Mouse (Mus musculus): ENCODE measurements around the gene Erh. TPM values are rescaled to one million over a fixed set of nuclear protein-coding genes. Genes with fewer than 3 reads are reported as not detected.

The Erh gene
- 10 to 100 TPM; 34.4 to 44.6 TPM for total RNA-seq (2021)
- long read RNA-seq, experiment 1, transcript Erh-201 (4 exons, 1,293 nt): major isoform, 86 of 102 reads
- long read RNA-seq, experiment 1, transcript Erh-202 (5 exons, 506 nt): minor isoform, 10 of 102 reads
- long read RNA-seq, experiment 1, partial matches to known transcripts: 1 of 102 reads
- long read RNA-seq, experiment 1, other reads (novel, unspliced or antisense): 5 of 102 reads
- long read RNA-seq, experiment 2, transcript Erh-201 (4 exons, 1,293 nt): major isoform, 123 of 133 reads
- long read RNA-seq, experiment 2, partial matches to known transcripts: 1 of 133 reads
- long read RNA-seq, experiment 2, other reads (novel, unspliced or antisense): 4 of 133 reads

DNA sequence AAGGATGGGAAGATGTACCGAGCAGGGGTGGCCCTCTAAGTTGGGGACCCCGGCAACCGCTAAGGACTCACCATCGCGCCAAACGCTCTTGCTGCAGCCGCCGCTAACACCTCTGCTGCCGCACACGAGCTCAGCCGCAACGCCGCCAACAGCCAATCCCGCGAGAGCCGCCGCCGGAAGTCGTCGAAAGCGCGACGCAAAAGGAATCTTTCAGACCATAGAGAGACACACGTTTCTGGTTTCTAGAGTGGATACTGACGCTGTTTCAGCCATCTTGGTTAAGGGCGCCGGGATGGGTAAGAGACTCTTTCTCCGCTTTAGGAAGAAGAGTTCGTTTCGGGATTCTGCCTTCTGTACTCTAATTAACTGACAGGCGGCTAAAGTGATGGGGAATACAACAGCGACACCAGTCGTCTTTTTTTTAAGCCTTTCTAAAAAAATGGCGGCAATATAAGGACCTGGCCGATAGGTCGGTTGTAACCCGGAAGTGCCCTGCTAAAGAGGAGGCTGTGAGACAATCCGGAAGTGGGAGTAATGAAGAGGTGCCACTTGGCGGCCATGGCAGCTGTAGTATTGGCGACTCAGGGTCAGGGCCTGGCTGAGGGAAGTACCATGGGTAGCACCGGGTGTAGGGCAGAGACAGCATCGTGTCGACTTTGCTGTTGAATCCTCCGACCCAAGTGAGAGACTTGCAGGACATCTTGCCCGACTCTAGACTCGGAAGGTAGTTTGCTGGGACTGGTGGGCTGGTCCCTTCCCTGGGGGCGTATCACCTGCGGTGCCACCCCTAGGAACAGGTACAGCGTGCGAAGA lies at the start of gene Erh, which contains the start of gene Slc39a9:
TSS of gene Erh (minus strand) at position 649 of the 813 bp plus-strand sequence.
TSS of gene Slc39a9 (plus strand) at position 191 of the 813 bp plus-strand sequence.
- peak; percentile 58 for TF ChIP-seq CTCF (conservative IDR thresholded peaks at IDR 0.05)
- DNase-seq (ENCODE audit: low spot score in 2 of 2): peak; percentile 92 to 94
- Histone ChIP-seq H3K27ac (peak within 1 kb of the TSS; percentile 98), H3K4me3 (peak within 1 kb of the TSS; percentile 98)

DNA sequence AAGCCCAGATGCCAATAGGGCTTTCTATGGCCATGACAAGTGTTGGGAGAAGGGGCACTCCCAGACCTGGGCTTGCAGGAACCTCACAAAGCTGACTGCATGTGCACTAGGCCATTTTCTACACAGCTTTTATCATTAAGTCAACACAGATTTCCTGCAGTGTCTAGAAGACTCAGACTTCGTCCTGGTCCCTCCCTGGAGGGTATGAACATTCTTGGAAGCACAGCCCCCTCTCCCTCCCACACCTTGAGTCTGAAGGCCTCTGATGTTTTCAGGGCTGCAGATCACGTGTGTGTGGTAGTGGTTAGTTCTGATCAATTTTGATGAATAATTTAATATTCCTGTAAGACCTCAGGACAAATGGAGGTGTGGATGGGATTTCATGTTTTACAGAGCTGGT lies 49.6 kb upstream of the Erh start:
- DNase-seq (ENCODE audit: low spot score in 2 of 2): no peak
- Histone ChIP-seq H3K4me3 (no peak overlapping the region), H3K27ac (no peak overlapping the region)
- no peak for TF ChIP-seq CTCF (conservative IDR thresholded peaks at IDR 0.05)

DNA sequence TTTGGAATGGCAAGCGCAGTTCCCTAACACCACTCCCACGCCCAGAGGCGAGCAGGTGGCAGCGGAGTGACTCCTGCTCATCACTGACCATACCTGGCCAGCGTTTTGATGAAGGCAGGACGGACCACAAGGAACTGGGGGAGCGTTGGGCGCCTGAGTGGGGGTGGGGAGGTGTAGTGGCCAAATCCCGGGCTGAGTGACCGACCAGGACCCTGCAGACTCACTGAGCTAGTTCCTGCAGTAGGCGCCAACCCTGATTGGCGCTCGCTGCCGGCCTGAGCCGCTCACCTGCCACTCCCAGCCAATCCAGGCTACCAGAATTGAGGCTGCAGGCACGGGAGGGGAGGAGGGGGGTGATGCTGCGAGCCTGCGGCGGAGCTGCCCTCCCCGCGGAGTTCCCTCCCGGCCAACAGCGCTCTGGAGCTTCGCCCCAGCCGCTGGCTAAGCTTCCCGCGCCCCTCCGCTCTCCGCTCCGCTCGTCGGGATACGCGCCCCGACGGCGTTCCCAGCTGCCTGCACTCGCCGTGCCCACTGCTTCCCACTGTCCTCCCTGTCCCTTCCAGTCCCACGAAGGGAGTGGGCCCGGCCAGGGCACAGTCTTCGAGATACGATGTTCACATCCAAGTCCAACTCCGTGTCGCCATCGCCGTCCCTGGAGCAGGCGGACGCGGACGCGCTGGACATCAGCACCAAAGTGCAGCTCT lies 48.3 kb upstream of the Erh start, which contains the start of gene Plekhd1:
TSS of gene Plekhd1 (plus strand) at position 323 of the 704 bp plus-strand sequence.
- Histone ChIP-seq H3K27ac (peak within 1 kb of the TSS; percentile 46; the same call in 1 of the 2 replicates), H3K4me3 (peak within 1 kb of the TSS; percentile 58)
- peak; percentile 22 to 30 for DNase-seq (ENCODE audit: low spot score in 2 of 2)
- TF ChIP-seq CTCF (conservative IDR thresholded peaks at IDR 0.05): no peak

DNA sequence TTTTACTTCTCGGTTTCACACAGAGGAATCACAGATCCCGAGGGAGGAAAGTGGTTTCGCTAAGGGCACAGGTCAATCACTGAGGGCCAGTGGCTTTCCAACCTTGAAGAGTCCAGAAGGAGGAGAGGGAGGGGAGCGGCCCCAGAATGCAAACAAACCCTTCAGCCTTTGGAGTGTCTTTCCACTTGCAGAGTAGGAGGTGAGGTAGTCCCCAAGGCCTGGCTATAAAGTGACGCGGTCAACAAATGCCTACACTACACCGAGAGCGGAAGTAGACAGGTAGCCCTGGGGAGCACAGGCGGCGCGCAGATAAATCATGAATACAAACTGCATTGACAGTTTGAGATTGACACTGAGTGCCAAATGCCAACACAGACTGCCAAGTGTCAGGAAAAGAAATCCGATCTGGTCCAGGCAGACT lies 47.5 kb upstream of the Erh start:
- no peak for DNase-seq (ENCODE audit: low spot score in 2 of 2)
- TF ChIP-seq CTCF (conservative IDR thresholded peaks at IDR 0.05): no peak
- peak overlapping the region; percentile 58 for H3K4me3 ChIP-seq
- H3K27ac ChIP-seq: no peak overlapping the region

DNA sequence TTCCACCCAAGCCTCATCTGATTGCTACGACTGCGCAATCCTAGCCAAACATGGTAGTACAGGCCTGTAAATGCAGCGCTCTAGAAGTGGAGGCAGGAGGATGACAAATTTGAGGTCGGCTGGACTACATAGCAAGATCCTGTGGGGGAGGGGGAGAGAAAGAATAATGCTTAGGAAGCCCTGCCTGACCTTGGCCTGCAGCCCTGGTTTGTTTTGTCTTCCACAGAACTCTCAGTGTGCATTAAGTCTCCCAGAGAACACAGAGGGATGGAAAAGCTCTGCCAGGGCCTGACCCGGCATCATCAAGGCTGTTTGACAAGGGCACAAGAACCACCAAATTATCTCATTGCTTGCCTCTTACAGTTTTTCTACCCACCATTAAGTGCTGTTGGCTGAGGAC lies 45.6 kb upstream of the Erh start:
- Histone ChIP-seq H3K4me3 (no peak overlapping the region), H3K27ac (no peak overlapping the region)
- TF ChIP-seq CTCF (conservative IDR thresholded peaks at IDR 0.05): no peak
- no peak for DNase-seq (ENCODE audit: low spot score in 2 of 2)

DNA sequence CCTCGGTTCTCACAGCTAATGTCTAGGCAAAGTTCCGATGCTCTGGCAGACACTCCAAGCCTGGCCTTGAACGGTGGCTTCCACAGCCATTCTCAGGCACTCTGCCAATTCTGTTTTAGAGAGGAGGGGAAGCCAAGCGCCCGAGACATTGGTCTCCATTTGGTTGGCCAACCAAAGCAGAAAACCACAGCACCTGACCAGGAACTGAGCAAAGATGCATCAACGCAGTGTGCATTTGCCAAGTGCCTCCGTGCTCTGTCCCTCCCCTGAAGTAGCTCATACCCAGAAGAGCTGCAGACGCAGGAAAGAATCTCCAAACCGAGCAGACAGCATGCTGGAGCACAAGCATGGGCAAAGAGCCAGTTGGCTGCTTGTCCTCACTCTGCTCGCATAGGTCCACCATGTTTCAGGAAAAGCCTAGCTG lies 43.7 kb upstream of the Erh start:
- Histone ChIP-seq H3K27ac (no peak overlapping the region; the same call in 1 of the 2 replicates), H3K4me3 (no peak overlapping the region)
- peak; percentile 29 to 41 for DNase-seq (ENCODE audit: low spot score in 2 of 2)
- no peak for TF ChIP-seq CTCF (conservative IDR thresholded peaks at IDR 0.05)

DNA sequence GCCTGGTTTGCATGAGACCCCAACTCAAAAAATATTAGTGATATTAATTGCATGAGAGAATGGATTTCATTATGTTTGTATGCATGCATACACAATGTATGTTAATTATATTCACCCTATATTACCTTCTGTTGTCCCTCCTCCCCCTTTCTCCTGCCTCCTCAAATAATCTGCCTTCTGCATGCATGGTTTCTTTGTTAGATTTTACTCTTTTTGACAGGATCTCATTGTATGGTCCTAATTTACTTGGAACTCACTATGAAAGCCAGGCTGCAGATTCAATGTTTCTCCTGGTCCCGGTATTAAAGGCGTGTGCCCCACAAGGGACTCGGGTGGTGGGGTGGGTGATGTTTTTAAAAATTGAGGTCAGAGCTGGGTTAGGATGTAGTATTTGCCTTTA lies 40.2 kb upstream of the Erh start:
- Histone ChIP-seq H3K27ac (no peak overlapping the region), H3K4me3 (no peak overlapping the region)
- TF ChIP-seq CTCF (conservative IDR thresholded peaks at IDR 0.05): no peak
- no peak for DNase-seq (ENCODE audit: low spot score in 2 of 2)

DNA sequence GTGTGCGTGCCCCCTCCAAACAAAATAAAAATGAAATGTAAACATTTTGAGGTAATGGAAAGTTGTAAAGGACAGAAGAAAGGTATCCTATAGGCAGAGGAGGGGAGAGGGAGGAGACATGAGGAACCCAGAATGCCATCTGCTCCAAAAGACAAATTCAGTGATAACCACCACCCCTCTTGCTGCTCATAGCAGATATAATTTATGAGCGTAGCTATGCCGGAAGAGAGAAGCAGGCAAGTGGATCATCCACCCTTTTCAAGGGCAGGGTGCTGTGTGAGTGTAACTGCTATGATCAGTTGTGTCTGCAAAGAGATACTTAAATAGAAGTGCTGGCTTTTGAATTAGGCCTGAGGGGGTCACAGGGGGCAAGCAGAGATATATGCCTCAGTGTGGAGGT lies 39.4 kb upstream of the Erh start:
- no peak for DNase-seq (ENCODE audit: low spot score in 2 of 2)
- Histone ChIP-seq H3K27ac (no peak overlapping the region), H3K4me3 (no peak overlapping the region)
- TF ChIP-seq CTCF (conservative IDR thresholded peaks at IDR 0.05): no peak

DNA sequence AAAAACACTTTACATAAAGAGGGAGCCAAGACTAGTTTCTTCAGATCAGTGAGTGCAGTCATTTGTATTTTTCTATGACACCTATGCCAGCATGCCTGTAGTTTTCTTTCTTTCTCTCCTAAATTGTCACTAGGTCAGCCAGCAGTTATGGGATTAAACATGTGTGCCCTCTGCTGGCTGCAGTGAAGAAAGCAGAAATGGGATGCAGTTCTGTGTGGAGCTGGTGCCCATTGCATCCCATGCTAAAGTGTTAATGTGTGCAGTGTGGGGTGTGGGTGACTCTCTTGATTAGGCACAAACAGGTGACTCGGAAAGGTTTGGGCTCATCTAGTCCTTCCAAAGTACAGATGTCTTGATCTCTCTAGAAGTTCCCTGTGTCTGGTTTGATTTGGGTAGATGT lies 37.2 kb upstream of the Erh start:
- Histone ChIP-seq H3K4me3 (no peak overlapping the region), H3K27ac (no peak overlapping the region)
- DNase-seq (ENCODE audit: low spot score in 2 of 2): peak; percentile 16 to 23
- TF ChIP-seq CTCF (conservative IDR thresholded peaks at IDR 0.05): peak; percentile 90

DNA sequence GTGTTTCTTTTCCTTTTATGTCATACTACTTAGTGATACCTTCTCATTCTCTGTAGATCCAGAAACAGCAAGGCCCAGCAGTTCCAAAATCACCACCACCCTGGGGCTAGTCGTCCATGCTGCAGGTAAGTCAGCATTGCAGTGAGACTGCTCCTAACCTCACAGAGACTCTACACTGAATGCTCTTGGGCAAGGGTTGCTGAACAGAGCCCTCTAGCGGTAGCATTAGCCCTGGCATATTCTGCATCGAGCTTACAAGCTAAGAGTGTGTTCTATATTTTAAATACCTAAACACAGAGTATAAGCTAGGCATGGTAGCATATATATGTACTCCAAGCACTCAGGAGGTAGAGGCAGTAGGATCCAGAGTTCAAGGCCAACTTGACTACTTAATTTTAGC lies 29.0 kb upstream of the Erh start:
- peak; percentile 59 to 76 for DNase-seq (ENCODE audit: low spot score in 2 of 2)
- peak; percentile 95 for TF ChIP-seq CTCF (conservative IDR thresholded peaks at IDR 0.05)
- Histone ChIP-seq H3K27ac (no peak overlapping the region), H3K4me3 (no peak overlapping the region)

DNA sequence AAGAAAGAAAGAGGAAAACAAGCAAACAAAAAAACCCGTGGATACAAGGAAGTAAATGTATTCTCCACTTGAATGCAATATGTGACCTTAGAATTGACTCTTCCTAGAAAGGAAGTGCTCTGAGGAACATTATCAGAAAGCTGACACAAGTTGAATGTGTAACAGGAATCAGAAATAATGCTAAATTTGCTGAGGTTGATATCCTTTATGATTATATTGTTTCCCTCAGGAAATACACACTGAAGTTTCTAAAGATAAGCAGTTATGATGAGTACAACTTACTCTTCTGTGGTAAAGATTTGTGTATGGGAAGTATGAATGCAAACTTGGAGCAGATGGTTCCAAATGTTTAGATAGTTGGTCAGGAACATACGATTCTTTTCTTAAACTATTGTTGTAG lies 24.2 kb upstream of the Erh start:
- no peak overlapping the region for H3K27ac ChIP-seq
- H3K4me3 ChIP-seq: no peak overlapping the region
- DNase-seq (ENCODE audit: low spot score in 2 of 2): no peak
- TF ChIP-seq CTCF (conservative IDR thresholded peaks at IDR 0.05): no peak

DNA sequence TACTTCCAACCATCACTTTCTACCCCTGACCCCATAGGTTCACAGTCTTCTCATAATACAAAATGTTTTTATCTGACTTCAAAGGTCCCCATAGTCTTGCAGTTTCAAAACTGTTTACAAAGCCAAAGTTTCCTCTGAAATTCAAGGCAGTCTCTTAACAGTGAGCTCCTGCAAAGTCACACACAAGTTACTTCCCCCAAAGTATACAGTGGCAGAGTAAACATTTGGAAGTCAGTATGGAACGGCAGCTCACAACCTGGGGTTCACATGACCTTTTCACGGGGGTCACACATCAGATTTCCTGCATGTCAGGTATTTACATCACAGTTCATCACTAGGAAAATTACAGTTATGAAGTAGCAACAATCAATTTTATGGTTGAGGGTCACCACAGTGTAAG lies 19.8 kb upstream of the Erh start:
- no peak for DNase-seq (ENCODE audit: low spot score in 2 of 2)
- TF ChIP-seq CTCF (conservative IDR thresholded peaks at IDR 0.05): no peak
- no peak overlapping the region for H3K27ac ChIP-seq
- no peak overlapping the region for H3K4me3 ChIP-seq

DNA sequence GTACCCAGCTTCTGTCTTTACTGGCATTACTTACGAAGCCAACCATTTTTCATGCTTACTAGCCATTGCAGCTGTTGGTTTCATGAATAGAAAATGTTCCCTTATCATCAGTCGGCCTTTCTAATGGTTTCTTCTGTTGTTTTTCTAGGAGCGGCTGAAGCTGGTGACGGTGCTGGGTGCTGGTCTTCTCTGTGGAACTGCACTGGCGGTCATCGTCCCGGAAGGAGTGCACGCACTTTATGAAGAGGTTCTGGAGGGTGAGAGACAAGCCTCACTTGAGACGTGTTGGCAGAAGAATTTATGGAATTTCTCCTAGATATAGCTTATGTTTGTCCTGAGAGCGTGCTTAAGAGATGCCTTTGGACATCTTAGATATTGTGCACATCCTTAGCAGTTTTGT lies 18.2 kb upstream of the Erh start:
- no peak for DNase-seq (ENCODE audit: low spot score in 2 of 2)
- Histone ChIP-seq H3K4me3 (no peak overlapping the region), H3K27ac (no peak overlapping the region)
- no peak for TF ChIP-seq CTCF (conservative IDR thresholded peaks at IDR 0.05)
